Mouse (Mus musculus): ENCODE results near the gene Ppp2r5d. TPM values are rescaled to one million over a fixed set of nuclear protein-coding genes. Genes with fewer than 3 reads are reported as not detected.

Gene Ppp2r5d
- polyA plus RNA-seq, 1 experiment from 2014 or later: 142 TPM

DNA sequence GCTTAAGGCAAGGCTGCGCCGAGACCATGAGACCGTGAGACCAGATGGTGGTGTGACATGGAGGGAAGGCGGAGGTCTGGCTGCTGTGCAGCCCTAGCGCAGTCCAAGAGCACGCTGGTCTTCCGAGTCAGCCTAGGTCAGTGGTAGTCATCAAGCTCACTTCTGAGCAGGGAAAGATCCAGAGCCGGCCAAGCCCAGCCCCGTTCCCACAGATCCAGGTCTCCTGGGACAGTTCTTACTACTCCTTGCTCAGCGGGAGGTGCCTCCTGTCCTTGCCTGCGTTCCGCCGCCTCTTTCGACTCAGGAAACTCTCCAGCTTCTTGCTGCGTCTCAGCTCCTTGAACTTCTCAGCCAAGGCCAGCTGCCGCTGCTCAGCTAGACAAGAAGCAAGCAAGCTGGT lies 37.2 kb downstream of the Ppp2r5d start:
- Histone ChIP-seq H3K27ac (replicated peaks) (no peak overlapping the region), H3K4me3 (no peak overlapping the region), H3K36me3 (replicated peaks) (peaks cover 92% of the 10 kb centered on the region), H3K4me1 (peaks cover 2% of the 10 kb centered on the region; the same call in 1 of the 2 replicates), H3K9me3 (peaks cover 5% of the 10 kb centered on the region; the same call in 1 of the 2 replicates), H3K27me3 (replicated peaks; ENCODE audit: low read depth, poor library complexity, severe bottlenecking) (no peaks in the 10 kb centered on the region)
- no peak for DNase-seq (ENCODE audit: low spot score)
- 93% methylated on average over 16 of the region's 16 CpGs for WGBS

DNA sequence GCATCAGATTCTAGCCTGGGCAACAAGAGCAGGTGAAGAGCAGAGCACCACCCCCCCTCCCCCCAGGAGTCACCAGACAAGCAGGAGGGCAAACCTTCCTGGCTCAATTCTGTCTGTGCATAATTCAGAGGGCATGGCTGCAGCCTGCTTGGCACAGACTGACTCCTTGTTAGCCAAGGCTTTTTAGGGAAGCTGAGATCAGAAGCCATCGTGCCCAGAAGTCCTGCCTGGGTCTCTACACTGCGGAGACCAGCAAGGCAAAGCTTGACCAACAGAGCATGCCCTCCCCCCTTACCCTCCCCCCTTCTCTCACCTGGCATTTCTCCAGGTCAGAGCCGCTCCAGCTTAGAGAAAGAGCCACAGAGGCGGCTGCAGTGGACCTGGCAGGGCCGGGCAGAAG lies 42.2 kb downstream of the Ppp2r5d start:
- Histone ChIP-seq H3K4me1 (no peaks in the 10 kb centered on the region), H3K27ac (replicated peaks) (no peak overlapping the region), H3K27me3 (replicated peaks; ENCODE audit: low read depth, poor library complexity, severe bottlenecking) (no peaks in the 10 kb centered on the region), H3K36me3 (replicated peaks) (peaks cover 98% of the 10 kb centered on the region), H3K9me3 (no peaks in the 10 kb centered on the region), H3K4me3 (no peak overlapping the region)
- WGBS: 94% methylated on average over 5 of the region's 5 CpGs
- no peak for DNase-seq (ENCODE audit: low spot score)

DNA sequence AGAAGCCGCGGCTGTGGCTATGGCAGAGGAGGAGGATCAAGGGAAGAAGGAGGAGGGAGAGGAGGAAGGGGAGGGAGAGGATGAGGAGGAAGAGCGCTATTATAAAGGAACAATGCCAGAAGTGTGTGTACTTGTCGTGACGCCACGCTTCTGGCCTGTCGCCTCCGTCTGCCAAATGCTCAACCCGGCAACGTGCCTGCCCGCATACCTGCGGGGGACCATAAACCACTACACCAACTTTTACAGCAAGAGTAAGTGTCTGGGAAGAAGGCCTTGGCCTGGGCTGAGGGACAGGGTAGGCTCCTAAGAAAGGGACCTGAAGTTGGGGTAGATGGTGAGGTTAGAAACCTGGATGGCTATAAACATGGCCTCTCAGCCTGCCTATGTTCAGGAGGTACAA lies 42.9 kb downstream of the Ppp2r5d start:
- 93% methylated on average over 12 of the region's 12 CpGs for WGBS

DNA sequence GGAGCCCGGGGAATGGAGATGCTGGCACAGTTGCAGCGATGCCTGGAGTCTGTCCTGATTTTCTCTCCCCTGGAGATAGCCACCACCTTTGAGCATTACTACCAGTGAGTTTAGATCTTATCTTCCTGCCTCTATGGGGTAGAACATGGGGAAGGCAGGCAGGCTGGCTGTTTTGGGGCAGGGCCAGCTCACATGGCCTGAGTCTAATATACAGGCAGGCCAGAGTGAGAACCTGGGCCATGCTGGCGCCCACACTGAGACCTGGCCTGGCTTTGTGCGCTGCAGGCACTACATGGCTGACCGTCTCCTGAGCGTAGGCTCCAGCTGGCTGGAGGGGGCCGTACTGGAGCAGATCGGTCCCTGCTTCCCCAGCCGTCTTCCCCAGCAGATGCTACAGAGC lies 43.6 kb downstream of the Ppp2r5d start:
- no peak overlapping the region for H3K27ac ChIP-seq (replicated peaks)
- DNase-seq (ENCODE audit: low spot score): no peak
- H3K36me3 ChIP-seq (replicated peaks): peaks cover 100% of the 10 kb centered on the region
- H3K4me3 ChIP-seq: no peak overlapping the region
- 92% methylated on average over 9 of the region's 9 CpGs for WGBS
- H3K4me1 ChIP-seq: no peaks in the 10 kb centered on the region
- no peaks in the 10 kb centered on the region for H3K9me3 ChIP-seq
- no peaks in the 10 kb centered on the region for H3K27me3 ChIP-seq (replicated peaks; ENCODE audit: low read depth, poor library complexity, severe bottlenecking)

More for the DNA sequence above, 42.9 kb downstream of the Ppp2r5d start:
- no peak for DNase-seq (ENCODE audit: low spot score)
- H3K4me3 ChIP-seq: no peak overlapping the region
- H3K36me3 ChIP-seq (replicated peaks): peaks cover 100% of the 10 kb centered on the region
- H3K27me3 ChIP-seq (replicated peaks; ENCODE audit: low read depth, poor library complexity, severe bottlenecking): no peaks in the 10 kb centered on the region
- no peaks in the 10 kb centered on the region for H3K4me1 ChIP-seq
- H3K9me3 ChIP-seq: no peaks in the 10 kb centered on the region
- H3K27ac ChIP-seq (replicated peaks): no peak overlapping the region

DNA sequence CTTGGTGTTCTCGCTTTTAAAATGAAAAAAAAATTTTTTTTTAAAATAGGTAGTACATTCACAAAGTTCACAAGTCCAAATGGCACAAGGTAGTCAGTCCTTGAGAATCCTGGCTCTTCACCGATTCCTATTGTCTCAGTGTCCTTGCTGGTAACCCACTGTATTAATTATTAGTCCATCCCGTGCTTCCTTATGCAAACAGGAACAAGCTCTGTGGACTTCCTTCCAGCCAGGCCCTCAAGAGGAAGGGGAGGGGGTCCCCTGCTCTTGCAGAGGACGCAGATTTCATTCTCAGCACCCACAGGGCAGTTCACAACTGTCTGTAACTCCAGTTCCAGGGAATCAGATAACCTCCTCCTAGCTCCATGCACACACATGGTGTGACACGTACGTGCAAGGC lies 48.9 kb downstream of the Ppp2r5d start:
- no peak for DNase-seq (ENCODE audit: low spot score)
- peaks cover 98% of the 10 kb centered on the region for H3K36me3 ChIP-seq (replicated peaks)
- peaks cover 32% of the 10 kb centered on the region for H3K4me1 ChIP-seq
- no peak overlapping the region for H3K27ac ChIP-seq (replicated peaks)
- 0 out of 2 replicates have a peak, but pooled peaks cover 3% of the 10 kb centered on the region for H3K9me3 ChIP-seq
- H3K4me3 ChIP-seq: no peak overlapping the region
- WGBS: 91% methylated on average over 6 of the region's 6 CpGs
- no peaks in the 10 kb centered on the region for H3K27me3 ChIP-seq (replicated peaks; ENCODE audit: low read depth, poor library complexity, severe bottlenecking)

DNA sequence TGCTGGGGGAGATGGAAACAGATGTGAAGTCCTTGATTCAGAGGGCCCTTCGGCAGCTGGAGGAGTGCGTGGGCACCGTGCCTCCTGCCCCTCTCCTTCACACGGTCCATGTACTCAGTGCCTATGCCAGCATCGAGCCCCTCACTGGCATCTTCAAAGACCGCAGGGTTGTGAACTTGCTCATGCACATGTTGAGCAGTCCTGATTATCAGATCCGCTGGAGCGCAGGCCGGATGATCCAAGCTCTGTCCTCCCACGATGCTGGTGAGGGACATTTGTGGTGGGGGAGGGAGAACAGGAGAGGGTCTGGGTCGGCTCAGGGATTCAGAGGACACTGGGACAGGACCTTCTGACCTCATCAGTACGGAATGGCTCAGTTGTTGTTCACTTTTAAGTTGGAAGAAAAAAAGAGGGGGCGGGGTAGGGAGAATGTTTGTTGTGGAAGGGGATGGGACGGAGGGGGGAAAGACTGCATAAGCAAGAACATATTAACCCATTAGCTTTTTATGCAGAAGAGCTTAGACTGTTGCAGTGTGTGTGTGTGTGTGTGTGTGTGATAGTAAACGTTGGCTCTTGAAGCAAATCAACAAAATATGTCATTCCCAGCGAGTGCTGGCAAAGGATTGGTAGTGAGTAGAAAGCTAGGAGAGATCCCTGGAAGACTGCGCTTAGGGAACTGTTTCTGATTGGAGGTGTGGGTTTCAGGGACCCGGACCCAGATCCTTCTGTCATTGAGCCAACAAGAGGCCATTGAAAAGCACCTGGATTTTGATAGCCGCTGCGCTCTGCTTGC lies 53.0 kb downstream of the Ppp2r5d start:
- Histone ChIP-seq H3K4me3 (peak overlapping the region; percentile 83), H3K9me3 (0 out of 2 replicates have a peak, but pooled peaks cover 3% of the 10 kb centered on the region), H3K27ac (replicated peaks) (peak overlapping the region; percentile 97), H3K4me1 (peaks cover 58% of the 10 kb centered on the region), H3K27me3 (replicated peaks; ENCODE audit: low read depth, poor library complexity, severe bottlenecking) (no peaks in the 10 kb centered on the region), H3K36me3 (replicated peaks) (peaks cover 81% of the 10 kb centered on the region)
- DNase-seq (ENCODE audit: low spot score): no peak
- WGBS: 77% methylated on average over 20 of the region's 20 CpGs

DNA sequence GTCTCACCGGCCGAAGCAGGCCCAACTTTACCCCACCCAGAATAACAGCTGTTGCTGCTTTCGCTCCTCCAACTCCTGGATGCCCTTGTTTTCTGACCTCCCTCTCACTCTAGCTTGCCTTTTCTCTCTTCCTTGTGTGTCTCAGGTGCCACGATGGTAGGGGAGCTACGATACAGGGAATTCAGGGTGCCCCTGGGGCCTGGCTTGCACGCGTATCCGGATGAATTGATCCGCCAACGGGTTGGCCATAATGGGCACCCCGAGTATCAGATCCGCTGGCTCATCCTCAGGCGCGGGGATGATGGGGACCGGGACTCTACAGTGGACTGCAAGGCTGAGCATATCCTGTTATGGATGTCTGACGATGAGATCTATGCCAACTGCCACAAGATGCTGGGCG lies 53.6 kb downstream of the Ppp2r5d start:
- peaks cover 64% of the 10 kb centered on the region for H3K4me1 ChIP-seq
- H3K9me3 ChIP-seq: 0 out of 2 replicates have a peak, but pooled peaks cover 3% of the 10 kb centered on the region
- no peaks in the 10 kb centered on the region for H3K27me3 ChIP-seq (replicated peaks; ENCODE audit: low read depth, poor library complexity, severe bottlenecking)
- WGBS: 78% methylated on average over 17 of the region's 17 CpGs
- H3K4me3 ChIP-seq: peak overlapping the region; percentile 83
- DNase-seq (ENCODE audit: low spot score): no peak
- H3K36me3 ChIP-seq (replicated peaks): peaks cover 75% of the 10 kb centered on the region
- peak overlapping the region; percentile 97 for H3K27ac ChIP-seq (replicated peaks)

DNA sequence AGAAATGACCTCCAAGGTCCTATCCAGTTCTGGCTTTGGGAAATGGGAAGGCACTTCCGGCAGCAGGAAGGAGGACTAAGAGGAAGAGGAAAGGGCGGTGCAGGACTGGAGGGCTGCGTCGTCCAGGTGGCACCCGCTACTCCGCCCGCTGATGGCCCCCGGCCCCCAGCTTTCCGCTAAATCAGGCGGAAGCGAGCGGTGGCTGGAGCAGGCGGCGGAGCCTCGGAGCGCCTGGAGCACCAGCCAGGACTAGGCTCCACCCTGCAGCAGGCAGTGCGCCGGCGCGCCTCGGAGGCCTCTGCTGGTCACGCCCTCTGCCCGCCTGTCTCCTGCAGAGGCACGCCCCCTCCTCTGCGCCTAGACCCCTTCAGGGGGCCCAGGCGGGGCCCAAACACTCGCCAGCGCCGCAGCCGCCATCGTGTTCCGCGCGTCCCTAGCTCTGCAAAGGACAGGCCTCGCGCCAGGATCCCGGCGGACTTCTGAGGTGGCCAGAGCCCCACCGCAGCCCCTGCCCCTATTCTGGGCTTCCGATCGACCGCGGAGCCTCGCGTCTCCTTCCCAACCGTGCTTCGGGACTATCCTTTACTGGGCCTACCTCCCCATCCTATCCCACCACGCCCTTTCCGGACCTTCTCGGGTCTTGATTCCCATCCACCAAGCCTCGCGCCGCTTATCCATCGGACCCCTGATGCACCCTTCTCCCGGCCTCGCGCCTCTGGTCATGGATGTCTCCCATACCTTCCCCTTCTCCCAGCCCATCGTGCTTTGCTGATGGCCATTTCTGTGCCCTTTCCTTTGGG lies 54.5 kb downstream of the Ppp2r5d start, which contains the start of gene Cul7:
Cul7 (plus strand) TSS at position 106 of the 800 bp plus-strand sequence.
- Histone ChIP-seq H3K4me1 (peaks cover 62% of the 10 kb centered on the region), H3K27ac (replicated peaks) (peak within 1 kb of the TSS; percentile 97), H3K4me3 (peak within 1 kb of the TSS; percentile 83), H3K36me3 (replicated peaks) (peaks cover 66% of the 10 kb centered on the region), H3K9me3 (0 out of 2 replicates have a peak, but pooled peaks cover 3% of the 10 kb centered on the region), H3K27me3 (replicated peaks; ENCODE audit: low read depth, poor library complexity, severe bottlenecking) (no peaks in the 10 kb centered on the region)
- under 1% methylated on average over 58 of the region's 58 CpGs for WGBS
- DNase-seq (ENCODE audit: low spot score): peak; percentile 97

DNA sequence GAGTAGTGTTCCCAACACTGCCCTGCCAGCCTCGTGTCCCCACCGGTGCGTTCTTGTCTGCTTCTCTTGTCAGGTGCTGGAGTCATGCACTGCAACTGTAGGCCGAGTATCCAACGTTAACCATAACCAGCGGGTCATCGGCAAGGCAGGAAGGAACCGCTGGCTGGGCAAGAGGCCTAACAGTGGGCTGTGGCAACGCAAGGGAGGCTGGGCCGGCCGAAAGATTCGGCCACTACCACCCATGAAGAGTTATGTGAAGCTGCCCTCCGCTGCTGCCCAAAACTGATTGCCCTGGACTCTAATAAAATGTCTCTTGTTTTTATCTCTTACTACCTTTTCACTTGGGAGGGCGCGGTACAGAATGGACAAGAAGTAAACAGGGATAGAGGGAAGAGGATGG lies 55.1 kb downstream of the Ppp2r5d start:
- H3K9me3 ChIP-seq: 0 out of 2 replicates have a peak, but pooled peaks cover 2% of the 10 kb centered on the region
- 35% methylated on average over 15 of the region's 15 CpGs for WGBS
- H3K27me3 ChIP-seq (replicated peaks; ENCODE audit: low read depth, poor library complexity, severe bottlenecking): no peaks in the 10 kb centered on the region
- peaks cover 60% of the 10 kb centered on the region for H3K36me3 ChIP-seq (replicated peaks)
- no peak for DNase-seq (ENCODE audit: low spot score)
- peaks cover 67% of the 10 kb centered on the region for H3K4me1 ChIP-seq
- peak overlapping the region; percentile 97 for H3K27ac ChIP-seq (replicated peaks)
- H3K4me3 ChIP-seq: peak overlapping the region; percentile 83

DNA sequence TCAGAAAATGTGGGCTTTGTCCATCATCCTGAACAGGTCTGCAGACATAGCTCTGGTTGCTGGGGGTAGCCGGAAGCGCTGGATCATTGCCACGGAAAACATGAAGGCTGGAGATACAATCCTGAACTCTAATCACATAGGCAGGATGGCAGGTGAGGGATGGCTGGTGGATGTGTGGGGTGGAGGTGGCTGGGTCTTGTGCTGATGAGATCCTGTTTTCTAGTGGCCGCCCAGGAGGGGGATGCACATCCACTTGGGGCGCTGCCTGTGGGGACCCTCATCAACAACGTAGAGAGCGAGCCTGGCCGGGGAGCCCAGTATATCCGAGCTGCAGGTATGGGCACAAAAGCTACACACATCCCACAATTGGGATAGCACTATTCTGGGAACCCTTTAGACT lies 56.5 kb downstream of the Ppp2r5d start:
- DNase-seq (ENCODE audit: low spot score): no peak
- 94% methylated on average over 9 of the region's 9 CpGs for WGBS
- Histone ChIP-seq H3K27me3 (replicated peaks; ENCODE audit: low read depth, poor library complexity, severe bottlenecking) (no peaks in the 10 kb centered on the region), H3K27ac (replicated peaks) (no peak overlapping the region), H3K9me3 (no peaks in the 10 kb centered on the region), H3K4me3 (no peak overlapping the region), H3K4me1 (peaks cover 72% of the 10 kb centered on the region), H3K36me3 (replicated peaks) (peaks cover 50% of the 10 kb centered on the region)

DNA sequence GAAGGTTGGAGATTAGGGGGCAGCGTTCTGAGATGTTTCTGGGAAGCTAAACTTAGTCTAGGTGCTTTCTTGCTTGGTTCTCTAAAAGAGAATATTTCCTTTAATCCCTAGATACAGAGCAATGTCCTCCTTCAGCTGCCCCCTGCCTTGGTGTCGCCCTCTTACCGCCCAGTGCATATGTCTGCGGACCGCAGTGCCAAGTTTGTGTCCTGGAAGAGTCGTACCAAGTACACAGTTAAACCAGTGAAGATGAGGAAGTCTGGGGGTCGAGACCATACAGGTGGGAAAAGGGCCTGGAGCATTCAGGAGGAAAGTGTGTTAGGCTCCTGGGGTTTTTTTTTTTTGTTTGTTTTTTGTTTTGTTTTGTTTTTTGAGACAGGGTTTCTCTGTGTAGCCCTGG lies 57.6 kb downstream of the Ppp2r5d start:
- WGBS: 93% methylated on average over 7 of the region's 7 CpGs
- Histone ChIP-seq H3K27me3 (replicated peaks; ENCODE audit: low read depth, poor library complexity, severe bottlenecking) (no peaks in the 10 kb centered on the region), H3K9me3 (no peaks in the 10 kb centered on the region), H3K4me3 (peak overlapping the region; percentile 78), H3K36me3 (replicated peaks) (peaks cover 39% of the 10 kb centered on the region), H3K27ac (replicated peaks) (no peak overlapping the region), H3K4me1 (peaks cover 60% of the 10 kb centered on the region)
- DNase-seq (ENCODE audit: low spot score): no peak

DNA sequence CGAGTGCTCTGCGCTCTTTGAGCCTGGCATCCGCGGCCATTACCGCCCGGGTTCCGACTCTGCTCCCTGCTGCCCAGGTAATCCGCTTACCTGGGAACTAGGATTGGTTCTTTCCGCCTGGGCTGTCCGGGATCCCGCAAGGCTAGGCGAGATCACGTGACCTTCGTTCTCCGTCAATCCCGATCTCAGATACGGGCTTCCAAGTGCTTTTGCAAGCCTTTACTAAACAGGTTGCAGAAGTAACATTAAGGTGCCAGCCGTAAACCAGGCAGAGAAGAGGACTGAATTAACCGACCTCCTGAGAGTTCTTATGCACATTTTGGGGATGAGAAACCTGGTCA lies 58.6 kb downstream of the Ppp2r5d start:
- Histone ChIP-seq H3K36me3 (replicated peaks) (peaks cover 39% of the 10 kb centered on the region), H3K4me3 (peak overlapping the region; percentile 78), H3K27me3 (replicated peaks; ENCODE audit: low read depth, poor library complexity, severe bottlenecking) (no peaks in the 10 kb centered on the region), H3K9me3 (no peaks in the 10 kb centered on the region), H3K27ac (replicated peaks) (peak overlapping the region; percentile 89), H3K4me1 (peaks cover 50% of the 10 kb centered on the region)
- DNase-seq (ENCODE audit: low spot score): no peak
- under 1% methylated on average over 19 of the region's 19 CpGs for WGBS

All from embryonic facial prominence, embryonic 10.5 days (tissue).